Mouse (Mus musculus): ENCODE results near the gene Cldn34b3.
"Not testable (repeated sequence)": the region's sequence is repeated elsewhere in the genome, so short reads cannot be mapped to it uniquely, and the experiment has no call there.

DNA sequence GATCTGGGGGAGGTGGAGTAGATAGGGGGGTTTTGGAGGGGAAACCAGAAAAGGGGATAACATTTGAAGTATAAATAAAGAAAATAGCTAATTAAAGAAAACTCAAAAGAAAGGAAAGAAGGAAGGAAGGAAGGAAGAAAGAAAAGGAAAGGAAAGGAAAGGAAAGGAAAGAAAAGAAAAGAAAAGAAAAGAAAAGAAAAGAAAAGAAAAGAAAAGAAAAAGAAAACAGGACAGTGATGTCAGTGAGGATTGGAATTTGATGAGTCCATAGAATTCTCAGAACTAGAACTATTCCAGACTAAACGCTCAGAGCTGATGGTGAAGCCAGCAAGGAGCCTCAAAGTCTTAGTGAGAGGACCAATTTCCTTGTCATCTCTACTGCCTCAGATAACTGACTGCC, at the start of gene Cldn34b3:
- not testable (repeated sequence) for TF ChIP-seq CTCF (IDR thresholded peaks at IDR 0.05; ENCODE audit: borderline replicate concordance, insufficient read depth, low read depth, low read length); POLR2A (IDR thresholded peaks at IDR 0.05; ENCODE audit: borderline replicate concordance, insufficient read depth, low read length)

Data from cerebellum, adult 2 months (tissue).